Mouse (Mus musculus): ENCODE data around the gene Nfatc4.

DNA sequence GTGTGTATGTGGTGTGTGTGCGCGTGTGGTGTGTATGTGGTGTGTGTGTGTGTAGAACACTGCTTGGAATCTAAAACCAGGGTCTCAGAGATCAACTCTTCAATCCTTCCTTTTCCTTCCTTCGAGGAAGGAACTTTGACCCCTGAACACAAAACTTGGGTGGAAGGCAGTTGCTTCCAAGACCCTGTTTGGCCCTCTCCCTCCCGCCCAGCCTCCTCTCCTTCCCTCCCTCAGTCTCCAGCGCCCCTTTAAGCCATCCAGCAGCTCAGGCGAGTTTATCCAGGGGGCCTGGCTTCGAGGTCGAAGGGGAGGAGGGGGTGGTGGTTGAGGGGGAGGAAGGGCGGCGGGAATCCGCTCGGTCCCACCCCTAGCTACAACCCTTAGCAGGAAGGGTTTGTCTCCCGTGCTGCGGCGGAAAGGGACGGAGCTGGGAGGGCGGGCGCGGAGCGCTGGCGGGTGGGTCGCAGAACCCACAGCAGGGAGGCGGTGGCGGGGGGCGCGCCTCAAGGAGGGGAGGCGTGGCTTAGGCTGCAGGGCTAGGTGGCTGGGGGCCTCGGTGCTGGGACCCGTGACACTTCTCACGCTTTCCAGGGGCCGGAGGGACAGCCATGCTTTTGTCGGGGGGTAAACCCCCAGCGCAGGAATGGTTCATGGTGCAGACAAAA lies 30.8 kb downstream of the Nfatc4 start, which contains the start of gene Nynrin:
- no peak for TF ChIP-seq POLR2A (IDR thresholded peaks at IDR 0.05; ENCODE audit: extremely low read depth, insufficient read depth, low read length)
- no peak for TF ChIP-seq CTCF (IDR thresholded peaks at IDR 0.05; ENCODE audit: extremely low read depth, insufficient read depth, low read length)
